Mouse (Mus musculus) hindbrain, postnatal 0 days (tissue): ENCODE data around the gene Gm49339. TPM values are rescaled to one million over a fixed set of nuclear protein-coding genes. Genes with fewer than 3 reads are reported as not detected.
"Not testable (repeated sequence)": the region's sequence is repeated elsewhere in the genome, so short reads cannot be mapped to it uniquely, and the experiment has no call there.

ENCODE experiments used
- ATAC-seq: fragments of 200-750 bp; cut with Nextera tagmentation; 2 replicates; pipeline ENCODE4 v1.8.0; 2017; ENCODE audit warnings: mild to moderate bottlenecking, moderate TSS enrichment, moderate library complexity
- DNase-seq: peaks from one replicate; pipeline ENCODE4 v3.0.0-alpha.2; 2015; ENCODE audit warnings: low spot score
- H3K27ac ChIP-seq: fragments of 300-500 bp; sonication (generic); 2 replicates; pipeline ENCODE4 v1.5.1; 2014; ENCODE audit warnings: mild to moderate bottlenecking
- H3K27me3 ChIP-seq: fragments of 300-500 bp; sonication (generic); 2 replicates; pipeline ENCODE4 v1.6.1; 2014; ENCODE audit warnings: low read length, mixed read lengths; ENCODE audit not compliant: insufficient read depth
- H3K36me3 ChIP-seq: fragments of 300-500 bp; sonication (generic); 2 replicates; pipeline ENCODE4 v1.6.1; 2014; ENCODE audit warnings: low read length, mixed read lengths; ENCODE audit not compliant: insufficient read depth
- H3K4me1 ChIP-seq: fragments of 300-500 bp; sonication (generic); 2 replicates; pipeline ENCODE4 v1.6.1; 2014; ENCODE audit warnings: antibody characterized with exemption, low read length, mixed read lengths; ENCODE audit not compliant: insufficient read depth
- H3K4me2 ChIP-seq: fragments of 300-500 bp; sonication (generic); 2 replicates; pipeline ENCODE4 v1.6.1; 2014; ENCODE audit warnings: low read depth, mild to moderate bottlenecking, low read length, moderate library complexity, mixed read lengths
- H3K4me3 ChIP-seq: fragments of 300-500 bp; sonication (generic); 2 replicates; pipeline ENCODE4 v1.5.1; 2014; ENCODE audit warnings: low read length
- H3K9ac ChIP-seq: fragments of 300-500 bp; sonication (generic); replicated peaks from 2 replicates; pipeline ENCODE4 v1.6.1; 2014; ENCODE audit warnings: mild to moderate bottlenecking, low read length, moderate library complexity, mixed read lengths
- H3K9me3 ChIP-seq: fragments of 300-500 bp; sonication (generic); 2 replicates; pipeline ENCODE4 v1.6.1; 2016; ENCODE audit warnings: low read length, mixed read lengths
- CTCF ChIP-seq: IDR thresholded peaks from 2 replicates; pipeline ENCODE4 v1.5.1; 2016; ENCODE audit warnings: antibody characterized with exemption, control low read depth, low read depth
- WGBS: fragments of 180-500 bp; shearing (Covaris S2); extraction: QIAGEN DNeasy Blood & Tissue Kit; methylation state at CpG from one replicate; pipeline ENCODE4 v1.1.7; 2014; 5-methylcytosine and 5-hydroxymethylcytosine counted together
- polyA plus RNA-seq: library from polyadenylated mRNA; unstranded; fragments of >200 nt; fragmentation: Nextera tagmentation; extraction: Ambion mirVana; gene quantifications from 2 replicates; pipeline ENCODE4 v1.2.1, GENCODE M21; 2015
- total RNA-seq: library from RNA; depleted of rRNA; stranded (reverse); fragments of >200 nt; gene quantifications from 2 replicates; pipeline ENCODE4 v1.2.3, GENCODE M21; 2014; rRNA removed

Gm49339 gene
- total RNA-seq (not detected in 2 replicates), polyA plus RNA-seq (1.0 TPM in 1 of 2 replicates, not detected in the other)

GRCm38 (mm10) chr10:51480397-51480796, at the start of gene Gm49339, which contains the start of gene Lilr4b:
Gm49339 (plus strand) TSS chr10:51480612.
Lilr4b (plus strand) TSS chr10:51480632.
- not testable (repeated sequence) for H3K4me1 ChIP-seq, H3K27me3 ChIP-seq, H3K9me3 ChIP-seq, H3K4me2 ChIP-seq, H3K36me3 ChIP-seq, ATAC-seq, H3K27ac ChIP-seq, DNase-seq, H3K9ac ChIP-seq, H3K4me3 ChIP-seq
- 96% methylated on average over 1 of the region's 3 CpGs for WGBS

GRCm38 (mm10) chr10:51432940-51433339, 47.5 kb upstream of the Gm49339 start:
- Histone ChIP-seq H3K4me3 (no peak overlapping the region), H3K9me3 (no peaks in the 10 kb centered on the region), H3K27me3 (no peaks in the 10 kb centered on the region), H3K9ac (no peak overlapping the region), H3K4me2 (no peak overlapping the region), H3K4me1 (no peaks in the 10 kb centered on the region), H3K27ac (no peak overlapping the region), H3K36me3 (no peaks in the 10 kb centered on the region)
- no peak for DNase-seq
- ATAC-seq: no peak
- no peak for TF ChIP-seq CTCF

- no peaks in the 10 kb centered on the region for H3K4me1 ChIP-seq
- H3K27ac ChIP-seq: no peak overlapping the region
- 74% methylated on average over 3 of the region's 3 CpGs for WGBS
- H3K9ac ChIP-seq: no peak overlapping the region
- ATAC-seq: no peak
- H3K27me3 ChIP-seq: no peaks in the 10 kb centered on the region
- H3K4me3 ChIP-seq: no peak overlapping the region
- DNase-seq: no peak
- no peaks in the 10 kb centered on the region for H3K9me3 ChIP-seq
- no peak for TF ChIP-seq CTCF
- no peak overlapping the region for H3K4me2 ChIP-seq
- no peaks in the 10 kb centered on the region for H3K36me3 ChIP-seq
Observed at GRCm38 (mm10) chr10:51435684-51436083, 44.7 kb upstream of the Gm49339 start.

- Histone ChIP-seq H3K4me2 (no peak overlapping the region), H3K27ac (no peak overlapping the region), H3K27me3 (no peaks in the 10 kb centered on the region), H3K9ac (no peak overlapping the region), H3K4me3 (no peak overlapping the region), H3K36me3 (no peaks in the 10 kb centered on the region), H3K4me1 (no peaks in the 10 kb centered on the region), H3K9me3 (no peaks in the 10 kb centered on the region)
- DNase-seq (no peak), ATAC-seq (no peak)
- 81% methylated on average over 4 of the region's 4 CpGs for WGBS
- no peak for TF ChIP-seq CTCF
Observed at GRCm38 (mm10) chr10:51451610-51452009, 28.8 kb upstream of the Gm49339 start.

- Histone ChIP-seq H3K36me3 (no peaks in the 10 kb centered on the region), H3K9me3 (no peaks in the 10 kb centered on the region), H3K4me2 (no peak overlapping the region), H3K4me3 (no peak overlapping the region), H3K27ac (no peak overlapping the region), H3K27me3 (no peaks in the 10 kb centered on the region), H3K4me1 (no peaks in the 10 kb centered on the region), H3K9ac (no peak overlapping the region)
- TF ChIP-seq CTCF: no peak
- no peak for ATAC-seq
- DNase-seq: no peak
- WGBS: 82% methylated on average over 1 of the region's 1 CpGs
Observed at GRCm38 (mm10) chr10:51453616-51454298, 26.7 kb upstream of the Gm49339 start.

GRCm38 (mm10) chr10:51454365-51454764, 26.0 kb upstream of the Gm49339 start:
- no peak overlapping the region for H3K4me2 ChIP-seq
- DNase-seq: no peak
- no peak overlapping the region for H3K4me3 ChIP-seq
- H3K4me1 ChIP-seq: no peaks in the 10 kb centered on the region
- H3K27me3 ChIP-seq: no peaks in the 10 kb centered on the region
- ATAC-seq: no peak
- no peaks in the 10 kb centered on the region for H3K9me3 ChIP-seq
- no peak overlapping the region for H3K9ac ChIP-seq
- WGBS: 79% methylated on average over 1 of the region's 1 CpGs
- no peaks in the 10 kb centered on the region for H3K36me3 ChIP-seq
- H3K27ac ChIP-seq: no peak overlapping the region
- TF ChIP-seq CTCF: no peak

- ATAC-seq (no peak), DNase-seq (no peak)
- Histone ChIP-seq H3K4me3 (no peak overlapping the region), H3K27ac (no peak overlapping the region), H3K36me3 (no peaks in the 10 kb centered on the region), H3K9me3 (no peaks in the 10 kb centered on the region), H3K4me1 (no peaks in the 10 kb centered on the region), H3K27me3 (no peaks in the 10 kb centered on the region), H3K4me2 (no peak overlapping the region), H3K9ac (no peak overlapping the region)
- no peak for TF ChIP-seq CTCF
- 79% methylated on average over 1 of the region's 1 CpGs for WGBS
Observed at GRCm38 (mm10) chr10:51455762-51456161, 24.6 kb upstream of the Gm49339 start.
